Mouse (Mus musculus): ENCODE results near the gene Mrpl53. TPM values are rescaled to one million over a fixed set of nuclear protein-coding genes. Genes with fewer than 3 reads are reported as not detected.
"Not testable (repeated sequence)": the region's sequence is repeated elsewhere in the genome, so short reads cannot be mapped to it uniquely, and the experiment has no call there.

Mrpl53 gene
- polyA plus RNA-seq, 1 experiment = 83.6 TPM

GRCm38 (mm10) chr6:83155552-83156238 lies 46.9 kb downstream of the Mrpl53 start:
- no peak for DNase-seq

GRCm38 (mm10) chr6:83156259-83156684 lies 47.4 kb downstream of the Mrpl53 start, which contains the start of the genes Wdr54 and 1700003E16Rik:
Wdr54 (minus strand) TSS chr6:83156397.
1700003E16Rik (plus strand) TSS chr6:83156404.
- 4% methylated on average over 32 of the region's 32 CpGs for WGBS
- DNase-seq = peak; percentile 39

More at GRCm38 (mm10) chr6:83155552-83156238, 46.9 kb downstream of the Mrpl53 start:
- TF ChIP-seq CTCF (IDR thresholded peaks at IDR 0.05; ENCODE audit: borderline replicate concordance, control insufficient read depth, extremely low read depth, insufficient read depth, low read length, poor library complexity) = no peak
- TF ChIP-seq POLR2A (IDR thresholded peaks at IDR 0.05; ENCODE audit: control insufficient read depth, extremely low read depth, insufficient read depth, low read length, poor library complexity) = no peak
- WGBS = 15% methylated on average over 23 of the region's 23 CpGs
- Histone ChIP-seq H3K27me3 (ENCODE audit: control insufficient read depth, insufficient read depth, low read length) (no peaks in the 10 kb centered on the region; the same call in 1 of the 2 replicates), H3K27ac (ENCODE audit: control insufficient read depth, insufficient read depth, low read length) (no peak overlapping the region), H3K4me1 (replicated peaks; ENCODE audit: control insufficient read depth, insufficient read depth, low read length) (peaks cover 7% of the 10 kb centered on the region), H3K36me3 (ENCODE audit: control insufficient read depth, insufficient read depth, low read length) (no peaks in the 10 kb centered on the region), H3K4me3 (ENCODE audit: control insufficient read depth, insufficient read depth, low read length) (peak overlapping the region; percentile 42)

GRCm38 (mm10) chr6:83159456-83159855 lies 50.6 kb downstream of the Mrpl53 start:
- not testable (repeated sequence) for H3K36me3 ChIP-seq (ENCODE audit: control insufficient read depth, insufficient read depth, low read length); H3K27me3 ChIP-seq (ENCODE audit: control insufficient read depth, insufficient read depth, low read length); H3K27ac ChIP-seq (ENCODE audit: control insufficient read depth, insufficient read depth, low read length); H3K4me1 ChIP-seq (replicated peaks; ENCODE audit: control insufficient read depth, insufficient read depth, low read length); H3K4me3 ChIP-seq (ENCODE audit: control insufficient read depth, insufficient read depth, low read length)
- DNase-seq = peak; percentile 47
- WGBS = 16% methylated on average over 3 of the region's 3 CpGs

More at GRCm38 (mm10) chr6:83156259-83156684, 47.4 kb downstream of the Mrpl53 start, which contains the start of the genes Wdr54 and 1700003E16Rik:
- Histone ChIP-seq H3K4me3 (ENCODE audit: control insufficient read depth, insufficient read depth, low read length) (peak within 1 kb of the TSS; percentile 42), H3K4me1 (replicated peaks; ENCODE audit: control insufficient read depth, insufficient read depth, low read length) (peaks cover 7% of the 10 kb centered on the region), H3K27ac (ENCODE audit: control insufficient read depth, insufficient read depth, low read length) (no peak within 1 kb of the TSS), H3K27me3 (ENCODE audit: control insufficient read depth, insufficient read depth, low read length) (peaks cover 3% of the 10 kb centered on the region; the same call in 1 of the 2 replicates), H3K36me3 (ENCODE audit: control insufficient read depth, insufficient read depth, low read length) (no peaks in the 10 kb centered on the region)
- TF ChIP-seq CTCF (IDR thresholded peaks at IDR 0.05; ENCODE audit: borderline replicate concordance, control insufficient read depth, extremely low read depth, insufficient read depth, low read length, poor library complexity) (no peak), POLR2A (IDR thresholded peaks at IDR 0.05; ENCODE audit: control insufficient read depth, extremely low read depth, insufficient read depth, low read length, poor library complexity) (no peak)

Other genes starting within 250 kb of the Mrpl53 start
- gene Sema4f, start 169.3 kb upstream of the Mrpl53 start, polyA plus RNA-seq (2012; rRNA removed) = 3.0 and 3.3 TPM in 2 replicates
- 0.58 and 1.3 TPM in 2 replicates for gene M1ap, start 162.1 kb upstream of the Mrpl53 start, polyA plus RNA-seq (2012; rRNA removed)
- gene Dok1, start 75.6 kb upstream of the Mrpl53 start, polyA plus RNA-seq (2012; rRNA removed) = 19.9 and 21.9 TPM in 2 replicates
- 2.8 and 3.1 TPM in 2 replicates for gene Loxl3, start 74.9 kb upstream of the Mrpl53 start, polyA plus RNA-seq (2012; rRNA removed)
- gene Aup1, start 54.5 kb upstream of the Mrpl53 start, polyA plus RNA-seq (2012; rRNA removed) = 867 and 886 TPM in 2 replicates
- 64.6 and 66.4 TPM in 2 replicates for gene Htra2, start 53.8 kb upstream of the Mrpl53 start, polyA plus RNA-seq (2012; rRNA removed)
- 3.6 and 4.4 TPM in 2 replicates for gene Dqx1, start 51.2 kb upstream of the Mrpl53 start, polyA plus RNA-seq (2012; rRNA removed)
- 0.11 and 0.20 TPM in 2 replicates for gene Tlx2, start 38.7 kb upstream of the Mrpl53 start, polyA plus RNA-seq (2012; rRNA removed)
- 24.4 and 25.5 TPM in 2 replicates for gene Pcgf1, start 31.2 kb upstream of the Mrpl53 start, polyA plus RNA-seq (2012; rRNA removed)
- gene Lbx2, start 22.7 kb upstream of the Mrpl53 start, polyA plus RNA-seq (2012; rRNA removed) = 2.1 and 2.6 TPM in 2 replicates
- gene Ccdc142, start 7.4 kb upstream of the Mrpl53 start, polyA plus RNA-seq (2012; rRNA removed) = 18.9 and 19.6 TPM in 2 replicates
- 10.2 and 11.9 TPM in 2 replicates for gene Gm42688, start 7.4 kb upstream of the Mrpl53 start, polyA plus RNA-seq (2012; rRNA removed)
- gene Mogs, start 6.5 kb downstream of the Mrpl53 start, polyA plus RNA-seq (2012; rRNA removed) = 142 and 143 TPM in 2 replicates
- 227 and 265 TPM in 2 replicates for gene Wbp1, start 12.5 kb downstream of the Mrpl53 start, polyA plus RNA-seq (2012; rRNA removed)
- gene Ino80b, start 16.4 kb downstream of the Mrpl53 start, polyA plus RNA-seq (2012; rRNA removed) = 67.2 and 98.6 TPM in 2 replicates
- gene Rtkn, start 26.4 kb downstream of the Mrpl53 start, polyA plus RNA-seq (2012; rRNA removed) = 40.5 and 41.3 TPM in 2 replicates
- gene Wdr54, start 47.4 kb downstream of the Mrpl53 start, polyA plus RNA-seq (2012; rRNA removed) = 0.80 and 0.89 TPM in 2 replicates
- gene 1700003E16Rik, start 47.4 kb downstream of the Mrpl53 start, polyA plus RNA-seq (2012; rRNA removed) = 0.19 and 0.38 TPM in 2 replicates
- gene Dctn1, start 56.9 kb downstream of the Mrpl53 start, polyA plus RNA-seq (2012; rRNA removed) = 166 and 167 TPM in 2 replicates
- 0.57 and 0.62 TPM in 2 replicates for gene Slc4a5, start 110.8 kb downstream of the Mrpl53 start, polyA plus RNA-seq (2012; rRNA removed)
- 15.9 and 16.3 TPM in 2 replicates for gene Mthfd2, start 216.9 kb downstream of the Mrpl53 start, polyA plus RNA-seq (2012; rRNA removed)
- 45.5 and 49.1 TPM in 2 replicates for gene Mob1a, start 217.0 kb downstream of the Mrpl53 start, polyA plus RNA-seq (2012; rRNA removed)
- 10.6 and 13.6 TPM in 2 replicates for gene Bola3, start 240.1 kb downstream of the Mrpl53 start, polyA plus RNA-seq (2012; rRNA removed)

All from thymus, adult 2 months (tissue).